Mouse (Mus musculus): ENCODE measurements around the gene Slc4a8.
A peak's percentile ranks its signal among the peaks of the same experiment; 100 is the strongest.
"Not testable (repeated sequence)": the region's sequence is repeated elsewhere in the genome, so short reads cannot be mapped to it uniquely, and the experiment has no call there.

The Slc4a8 gene

GRCm38 (mm10) chr15:100772685-100773084, 11.1 kb downstream of the Slc4a8 start:
- DNase-seq (ENCODE audit: low read depth, low spot score) = no peak

- DNase-seq (ENCODE audit: low read depth, low spot score) = not testable (repeated sequence)
These were observed 12.3 kb downstream of the Slc4a8 start for GRCm38 (mm10) chr15:100773859-100774258.

GRCm38 (mm10) chr15:100775189-100776166, 13.9 kb downstream of the Slc4a8 start:
- DNase-seq (ENCODE audit: low read depth, low spot score) = no peak

- DNase-seq (ENCODE audit: low read depth, low spot score) = no peak
These were observed 14.9 kb downstream of the Slc4a8 start for GRCm38 (mm10) chr15:100776424-100776823.

GRCm38 (mm10) chr15:100777020-100778016, 15.8 kb downstream of the Slc4a8 start:
- no peak for DNase-seq (ENCODE audit: low read depth, low spot score)

GRCm38 (mm10) chr15:100779896-100780295, 18.3 kb downstream of the Slc4a8 start:
- DNase-seq (ENCODE audit: low read depth, low spot score) = no peak

- no peak for DNase-seq (ENCODE audit: low read depth, low spot score)
These were observed 21.9 kb downstream of the Slc4a8 start for GRCm38 (mm10) chr15:100783244-100783987.

GRCm38 (mm10) chr15:100790219-100790618, 28.7 kb downstream of the Slc4a8 start:
- no peak for DNase-seq (ENCODE audit: low read depth, low spot score)

GRCm38 (mm10) chr15:100792324-100792723, 30.8 kb downstream of the Slc4a8 start:
- DNase-seq (ENCODE audit: low read depth, low spot score) = no peak

GRCm38 (mm10) chr15:100800914-100801313, 39.4 kb downstream of the Slc4a8 start:
- DNase-seq (ENCODE audit: low read depth, low spot score) = no peak

GRCm38 (mm10) chr15:100808062-100808461, 46.5 kb downstream of the Slc4a8 start:
- DNase-seq (ENCODE audit: low read depth, low spot score) = no peak

- no peak for DNase-seq (ENCODE audit: low read depth, low spot score)
These were observed 46.9 kb downstream of the Slc4a8 start for GRCm38 (mm10) chr15:100808484-100808883.

- no peak for DNase-seq (ENCODE audit: low read depth, low spot score)
These were observed 48.7 kb downstream of the Slc4a8 start for GRCm38 (mm10) chr15:100810243-100810642.

GRCm38 (mm10) chr15:100813501-100813900, 52.0 kb downstream of the Slc4a8 start:
- DNase-seq (ENCODE audit: low read depth, low spot score) = no peak

GRCm38 (mm10) chr15:100814066-100814465, 52.5 kb downstream of the Slc4a8 start:
- no peak for DNase-seq (ENCODE audit: low read depth, low spot score)

- DNase-seq (ENCODE audit: low read depth, low spot score) = no peak
These were observed 53.8 kb downstream of the Slc4a8 start for GRCm38 (mm10) chr15:100815310-100815709.

GRCm38 (mm10) chr15:100818860-100819259, 57.3 kb downstream of the Slc4a8 start:
- DNase-seq (ENCODE audit: low read depth, low spot score) = no peak

GRCm38 (mm10) chr15:100821824-100822223, 60.3 kb downstream of the Slc4a8 start:
- DNase-seq (ENCODE audit: low read depth, low spot score) = peak; percentile 21

- not testable (repeated sequence) for DNase-seq (ENCODE audit: low read depth, low spot score)
These were observed 60.8 kb downstream of the Slc4a8 start for GRCm38 (mm10) chr15:100822370-100822769.

GRCm38 (mm10) chr15:100825249-100825856, 63.8 kb downstream of the Slc4a8 start:
- no peak for DNase-seq (ENCODE audit: low read depth, low spot score)

GRCm38 (mm10) chr15:100826076-100826475, 64.5 kb downstream of the Slc4a8 start:
- no peak for DNase-seq (ENCODE audit: low read depth, low spot score)
